ENCODE assay signal across 22 mouse cellular contexts in the genomic region with DNA sequence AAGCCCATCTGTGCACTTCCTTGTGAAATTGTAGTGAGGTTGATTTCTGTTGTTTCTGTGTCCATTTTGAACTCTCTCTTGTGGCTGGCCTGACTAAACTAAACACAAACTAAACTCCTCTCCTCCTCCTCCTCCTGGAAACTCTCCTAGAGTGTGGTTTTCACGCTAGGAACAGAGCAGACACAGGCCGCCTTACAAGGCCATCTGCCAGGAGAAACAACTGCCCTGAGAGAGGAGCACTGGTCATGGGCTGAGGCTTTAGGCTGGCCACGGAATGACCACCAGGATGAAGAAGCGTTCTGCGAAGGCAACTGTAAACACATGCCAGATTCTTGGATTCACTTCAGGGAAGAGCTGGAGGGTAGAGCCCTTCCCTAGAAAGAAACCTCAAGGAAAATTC. TPM values are rescaled to one million over a fixed set of nuclear protein-coding genes. Genes with fewer than 3 reads are reported as not detected.
DNase-seq lines count a peak whose midpoint lies in the region; ATAC-seq and TF ChIP-seq lines count a peak whose summit lies in the region.
"Had no signal": no experiment of that assay in that cellular context is flagged by ENCODE, and none has a peak within 500 bp of the region (broad histone marks: within the 10 kb centered on the region; RNA-seq: fewer than 3 reads in every experiment).

No protein-coding gene starts in this region.

- H3K4me2 ChIP-seq in embryonic facial prominence, embryonic 14.5 days (ENCODE audit: low read depth, low read length): no peak overlapping the region
- H3K4me2 ChIP-seq in stomach, postnatal 0 days (replicated peaks; ENCODE audit: low read depth): no peak overlapping the region
- H3K4me2 ChIP-seq: embryonic facial prominence, embryonic 15.5 days; forebrain, embryonic 12.5 days; heart, embryonic 15.5 days; hindbrain, embryonic 14.5 days had no signal

- peak; percentile 13 for DNase-seq in embryonic facial prominence, embryonic 14.5 days (ENCODE audit: low spot score)
- DNase-seq in embryonic facial prominence, embryonic 10.5 days (ENCODE audit: low spot score): no peak
- DNase-seq in lung, postnatal 10 days: peak; percentile 29
- DNase-seq in lung, postnatal 4 days: no peak
- DNase-seq in adipocyte (ENCODE audit: low spot score): peak; percentile 80
- DNase-seq in stomach, postnatal 0 days (ENCODE audit: low spot score): no peak
- DNase-seq in yolk sac, embryonic 10.5 days (ENCODE audit: low spot score): no peak
- DNase-seq in adrenal gland, postnatal 10 days: no peak
- DNase-seq: adrenal gland, postnatal 14 days; cerebellum, adult 11-12 months; cerebellum, adult 9-10 months; cerebellum, postnatal 25 days; gastrocnemius, postnatal 10 days; heart, adult 18-20 months had no signal

- TF ChIP-seq CTCF in stomach, postnatal 0 days (IDR thresholded peaks at IDR 0.05; ENCODE audit: low read depth): no peak

- WGBS in embryonic facial prominence, embryonic 14.5 days: 62% methylated on average over 5 of the region's 5 CpGs
- WGBS in embryonic facial prominence, embryonic 10.5 days: 77% methylated on average over 5 of the region's 5 CpGs
- WGBS in stomach, postnatal 0 days: 48% methylated on average over 5 of the region's 5 CpGs

- H3K9me3 ChIP-seq in embryonic facial prominence, embryonic 14.5 days (ENCODE audit: control insufficient read depth, low read length): no peaks in the 10 kb centered on the region
- H3K9me3 ChIP-seq in embryonic facial prominence, embryonic 10.5 days: no peaks in the 10 kb centered on the region
- no peaks in the 10 kb centered on the region for H3K9me3 ChIP-seq in stomach, postnatal 0 days (ENCODE audit: control insufficient read depth, low read length)
- H3K9me3 ChIP-seq: embryonic facial prominence, embryonic 15.5 days; forebrain, embryonic 12.5 days; heart, embryonic 10.5 days; heart, embryonic 15.5 days; hindbrain, embryonic 10.5 days had no signal

- no peak for TF ChIP-seq EP300 in stomach, postnatal 0 days (optimal IDR thresholded peaks at IDR 0.05)

- H3K36me3 ChIP-seq in embryonic facial prominence, embryonic 14.5 days (ENCODE audit: control insufficient read depth, insufficient read depth, low read length): no peaks in the 10 kb centered on the region
- H3K36me3 ChIP-seq in embryonic facial prominence, embryonic 10.5 days (replicated peaks): no peaks in the 10 kb centered on the region
- no peaks in the 10 kb centered on the region for H3K36me3 ChIP-seq in stomach, postnatal 0 days (ENCODE audit: control insufficient read depth, insufficient read depth, low read length)
- H3K36me3 ChIP-seq: embryonic facial prominence, embryonic 15.5 days; forebrain, embryonic 12.5 days; heart, embryonic 10.5 days; heart, embryonic 15.5 days; hindbrain, embryonic 10.5 days had no signal

- H3K27me3 ChIP-seq in embryonic facial prominence, embryonic 14.5 days (replicated peaks; ENCODE audit: control insufficient read depth, insufficient read depth, low read length): 0 out of 2 replicates have a peak, but pooled peaks cover 3% of the 10 kb centered on the region
- H3K27me3 ChIP-seq in embryonic facial prominence, embryonic 10.5 days (replicated peaks; ENCODE audit: low read depth, poor library complexity, severe bottlenecking): no peaks in the 10 kb centered on the region
- no peaks in the 10 kb centered on the region for H3K27me3 ChIP-seq in stomach, postnatal 0 days (ENCODE audit: control insufficient read depth, insufficient read depth, low read length)
- H3K27me3 ChIP-seq: CH12.LX; embryonic facial prominence, embryonic 15.5 days; forebrain, embryonic 12.5 days; heart, embryonic 15.5 days had no signal

- H3K4me3 ChIP-seq in embryonic facial prominence, embryonic 14.5 days (ENCODE audit: low read depth, low read length): no peak overlapping the region
- no peak overlapping the region for H3K4me3 ChIP-seq in embryonic facial prominence, embryonic 10.5 days
- no peak overlapping the region for H3K4me3 ChIP-seq in stomach, postnatal 0 days (ENCODE audit: low read depth, low read length)
- H3K4me3 ChIP-seq: embryonic facial prominence, embryonic 15.5 days; forebrain, embryonic 12.5 days; heart, embryonic 10.5 days; heart, embryonic 15.5 days; hindbrain, embryonic 10.5 days had no signal

- H3K27ac ChIP-seq in embryonic facial prominence, embryonic 14.5 days (replicated peaks; ENCODE audit: low read depth, low read length): no peak overlapping the region
- no peak overlapping the region for H3K27ac ChIP-seq in embryonic facial prominence, embryonic 10.5 days (replicated peaks)
- H3K27ac ChIP-seq in stomach, postnatal 0 days (replicated peaks): 0 out of 2 replicates have a peak overlapping the region, but pooled peaks have one; percentile 24
- H3K27ac ChIP-seq: embryonic facial prominence, embryonic 15.5 days; forebrain, embryonic 12.5 days; heart, embryonic 10.5 days; heart, embryonic 15.5 days; hindbrain, embryonic 10.5 days; hindbrain, embryonic 14.5 days had no signal

- H3K9ac ChIP-seq in embryonic facial prominence, embryonic 14.5 days (ENCODE audit: low read depth, low read length): no peak overlapping the region
- H3K9ac ChIP-seq in stomach, postnatal 0 days (ENCODE audit: low read length): no peak overlapping the region
- H3K9ac ChIP-seq: embryonic facial prominence, embryonic 15.5 days; forebrain, embryonic 12.5 days; heart, embryonic 15.5 days; hindbrain, embryonic 14.5 days had no signal

- no peak for ATAC-seq in embryonic facial prominence, embryonic 14.5 days (ENCODE audit: low read depth)
- ATAC-seq in stomach, postnatal 0 days (ENCODE audit: low FRiP score, low TSS enrichment): no peak
- ATAC-seq: forebrain, embryonic 16.5 days had no signal

- no peaks in the 10 kb centered on the region for H3K4me1 ChIP-seq in embryonic facial prominence, embryonic 14.5 days (ENCODE audit: control insufficient read depth, insufficient read depth, low read length)
- H3K4me1 ChIP-seq in embryonic facial prominence, embryonic 10.5 days: no peaks in the 10 kb centered on the region
- no peaks in the 10 kb centered on the region for H3K4me1 ChIP-seq in stomach, postnatal 0 days (replicated peaks; ENCODE audit: control insufficient read depth, insufficient read depth)
- H3K4me1 ChIP-seq: embryonic facial prominence, embryonic 15.5 days; forebrain, embryonic 12.5 days; heart, embryonic 10.5 days; heart, embryonic 15.5 days; hindbrain, embryonic 10.5 days had no signal

RNA-seq across cellular contexts. Expression of a gene that starts 8.9 kb away (rescaled TPM):
- 69.3 and 75.4 TPM in 2 replicates for polyA plus RNA-seq in embryonic facial prominence, embryonic 14.5 days (2014; fragmentation: Nextera tagmentation; extraction: Ambion mirVana)
- 93.2 and 98.1 TPM in 2 replicates for polyA plus RNA-seq in embryonic facial prominence, embryonic 10.5 days (2016; fragmentation: Nextera tagmentation; extraction: Ambion mirVana)
- 16.7 and 18.1 TPM in 2 replicates for polyA plus RNA-seq in stomach, postnatal 0 days (2015; fragmentation: Nextera tagmentation; extraction: Ambion mirVana)
- 100 to 1,000 TPM in 1 of 2 experiments, 10 to 100 TPM in 1; 81.9 to 110 TPM for total RNA-seq in adrenal gland, postnatal 10 days (2021)

RNA-seq across cellular contexts. Expression of a gene that starts 56.3 kb away (rescaled TPM):
- 33.6 and 34.6 TPM in 2 replicates for polyA plus RNA-seq in embryonic facial prominence, embryonic 14.5 days (2014; fragmentation: Nextera tagmentation; extraction: Ambion mirVana)
- 37.0 and 37.5 TPM in 2 replicates for polyA plus RNA-seq in embryonic facial prominence, embryonic 10.5 days (2016; fragmentation: Nextera tagmentation; extraction: Ambion mirVana)
- polyA plus RNA-seq in stomach, postnatal 0 days (2015; fragmentation: Nextera tagmentation; extraction: Ambion mirVana): 5.7 and 6.0 TPM in 2 replicates
- 10 to 100 TPM; 26.0 to 31.2 TPM for total RNA-seq in adrenal gland, postnatal 10 days (2021)

Comparison
In these comparisons a context has a peak if more than half of its experiments do, and no peak if none do; other contexts are left out.
1. DNase-seq: peak in embryonic facial prominence, embryonic 14.5 days (single experiment), lung, postnatal 10 days (single experiment) and adipocyte (single experiment); none in embryonic facial prominence, embryonic 10.5 days (single experiment), lung, postnatal 4 days (0 of 2), stomach, postnatal 0 days (single experiment), yolk sac, embryonic 10.5 days (single experiment) and adrenal gland, postnatal 10 days (single experiment).